Comparison of ENCODE assay signal across 33 mouse cellular contexts in the genomic region with DNA sequence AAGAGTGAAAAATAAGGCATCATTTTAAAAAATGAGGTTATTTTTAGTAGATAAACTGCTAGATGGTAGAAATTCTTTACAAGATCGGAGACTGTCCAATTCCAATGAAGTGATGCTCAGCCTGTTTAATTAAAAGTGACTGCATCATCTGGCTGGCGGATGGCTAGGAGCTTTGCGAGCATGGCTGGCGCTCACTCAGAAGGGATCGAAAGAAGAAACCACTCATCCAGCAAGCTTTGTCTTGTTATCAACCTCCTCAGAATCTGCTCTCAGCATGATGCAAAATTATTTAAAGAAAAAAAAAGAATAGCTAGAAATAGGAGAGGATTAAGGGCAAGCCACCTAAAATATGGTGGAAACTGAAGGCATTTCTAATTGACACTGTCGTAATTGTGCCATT. TPM values are rescaled to one million over a fixed set of nuclear protein-coding genes. Genes with fewer than 3 reads are reported as not detected.
A peak's percentile ranks its signal among the peaks of the same experiment; 100 is the strongest.
DNase-seq lines count a peak whose midpoint lies in the region; ATAC-seq lines count a peak whose summit lies in the region.
"Had no signal": no experiment of that assay in that cellular context is flagged by ENCODE, and none has a peak within 500 bp of the region (broad histone marks: within the 10 kb centered on the region; RNA-seq: fewer than 3 reads in every experiment).

No protein-coding gene starts in this region.

- intact Hi-C loops in left cerebral cortex, postnatal 4 days (cut with DNase I), result no loop called here
- intact Hi-C loops in left cerebral cortex, postnatal 10 days (cut with DNase I), result no loop called here

- DNase-seq in frontal cortex, postnatal 14 days (ENCODE audit: low spot score in 2 of 2), result no peak
- peak; percentile 26 for DNase-seq in left cerebral cortex, postnatal 4 days
- no peak for DNase-seq in left cerebral cortex, postnatal 10 days (ENCODE audit: extremely low spot score in 1 of 2, low spot score in 2 of 2)
- peak; percentile 50 for DNase-seq in brain, adult 2 months (ENCODE audit: low read depth, low spot score)
- peak; percentile 63 for DNase-seq in retina, embryonic 14.5 days (ENCODE audit: low spot score)
- DNase-seq: adrenal gland, adult 2 months; B cell, adult 2 months; cerebellum, adult 18-20 months; gastrocnemius, postnatal 14 days; heart, adult 11 months; heart, postnatal 10 days; kidney, adult 9 months; kidney, postnatal 25 days; liver; lung, postnatal 36 days; right cerebral cortex, adult 18-20 months; right cerebral cortex, postnatal 4 days; thymus, postnatal 25 days had no signal

- peak; percentile 80 for ATAC-seq in frontal cortex, adult (ENCODE audit: low TSS enrichment)
- no peak for ATAC-seq in inflammation-experienced regulatory T-cells, adult 6 months
- ATAC-seq: intestine, embryonic 16.5 days had no signal

RNA-seq across cellular contexts. Expression of a gene that starts 3.3 kb away (rescaled TPM):
- not detected for total RNA-seq in left cerebral cortex, postnatal 4 days (2021)
- not detected for total RNA-seq in left cerebral cortex, postnatal 10 days (2021)
- not detected for polyA plus RNA-seq in inflammation-experienced regulatory T-cells, adult 6 months (2017; shearing (Covaris generic))
- total RNA-seq: adrenal gland, adult 2 months; CH12.LX; common myeloid progenitor, adult 5-6 weeks; gastrocnemius, postnatal 14 days; heart, postnatal 10 days had no signal
- polyA plus RNA-seq: adrenal gland, adult 2 months; embryonic facial prominence, embryonic 12.5 days; forebrain, embryonic 11.5 days; G1E; heart, embryonic 12.5 days; hindbrain, embryonic 11.5 days; intestine, embryonic 16.5 days; limb, embryonic 10.5 days; liver, embryonic 15.5 days; lung, embryonic 15.5 days; neural tube, embryonic 13.5 days; stomach, embryonic 14.5 days had no signal

RNA-seq across cellular contexts. Expression of a gene that starts 56.2 kb away (rescaled TPM):
- 1 to 10 TPM; 2.9 to 3.4 TPM for total RNA-seq in left cerebral cortex, postnatal 4 days (2021)
- total RNA-seq in left cerebral cortex, postnatal 10 days (2021), result 1 to 10 TPM; 1.5 to 1.8 TPM
- polyA plus RNA-seq in inflammation-experienced regulatory T-cells, adult 6 months (2017; shearing (Covaris generic)), result 10 to 100 TPM in 1 of 3 experiments, 1 to 10 TPM in 2; 2.9 to 32.9 (median 3.8) TPM

Comparison
In these comparisons a context has a peak if more than half of its experiments do, and no peak if none do; other contexts are left out.
1. DNase-seq: peak in left cerebral cortex, postnatal 4 days (single experiment), brain, adult 2 months (single experiment) and retina, embryonic 14.5 days (single experiment); none in frontal cortex, postnatal 14 days (0 of 2) and left cerebral cortex, postnatal 10 days (0 of 2).